Mouse (Mus musculus) kidney, adult 11 months (tissue): ENCODE data around the gene Adra2c.

ENCODE experiments used
- DNase-seq: peaks from one replicate; pipeline ENCODE4 v3.0.0; 2022

The Adra2c gene

DNA sequence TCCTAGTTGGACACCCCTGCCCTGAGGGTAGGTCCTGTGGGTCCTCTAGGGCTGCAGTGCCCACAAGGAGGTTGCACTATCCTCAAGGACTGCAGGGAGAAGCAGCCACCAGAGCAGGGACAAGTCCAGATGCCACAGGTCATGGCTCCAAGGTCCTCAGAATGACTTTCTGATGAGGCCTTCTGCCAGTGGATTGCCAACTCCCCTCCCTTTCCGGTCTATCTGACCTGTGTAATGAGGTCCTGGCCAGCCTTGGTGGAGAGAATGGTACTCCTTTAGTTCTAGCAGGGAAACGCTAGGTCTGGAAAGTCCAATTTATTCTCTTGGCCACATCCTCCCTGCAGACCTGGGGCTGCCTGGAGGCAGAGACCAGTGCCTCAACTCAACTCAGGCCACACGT lies at the start of gene Adra2c:
TSS of gene Adra2c (plus strand) at position 301 of the 400 bp plus-strand sequence.
- DNase-seq, result no peak

DNA sequence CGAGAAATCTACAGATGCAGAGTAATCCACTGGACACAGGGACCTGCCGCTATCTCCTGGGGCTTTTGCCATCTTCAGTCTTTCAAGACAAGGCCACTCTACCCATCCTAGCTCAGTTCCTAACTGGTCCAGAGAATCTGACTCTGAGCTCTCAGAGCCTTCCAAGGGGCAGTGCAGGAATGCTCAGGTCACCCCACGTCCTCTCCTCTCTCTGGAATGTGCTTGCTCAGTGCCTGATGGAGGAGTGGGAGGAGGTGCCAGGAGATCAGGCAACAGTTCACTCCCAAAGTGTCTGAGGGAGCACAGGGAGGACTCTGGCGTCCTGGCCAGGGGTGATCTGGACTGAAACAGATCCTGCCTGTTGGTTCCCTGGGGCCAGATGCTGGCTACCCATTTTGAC lies 45.0 kb upstream of the Adra2c start:
- no peak for DNase-seq

DNA sequence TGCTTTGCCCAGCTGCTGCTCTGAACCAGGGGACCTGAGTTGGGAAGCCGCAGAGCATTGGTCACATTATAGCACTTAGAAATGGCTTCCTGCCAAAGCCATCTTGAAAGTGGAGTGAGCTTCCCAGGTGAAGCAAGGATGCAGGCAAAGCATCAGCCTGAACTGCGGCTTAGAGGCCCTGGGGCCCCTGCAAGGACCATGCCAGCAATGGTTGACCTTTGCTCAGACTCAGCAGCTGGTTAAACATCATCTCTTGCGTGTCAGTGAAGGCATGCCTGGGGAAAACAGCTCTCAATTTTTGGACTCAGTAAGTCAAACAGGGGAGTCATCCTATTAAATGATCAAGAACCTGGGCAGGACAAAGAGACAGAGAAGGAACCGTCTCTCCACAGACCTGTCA lies 40.4 kb upstream of the Adra2c start:
- peak; percentile 30 for DNase-seq

DNA sequence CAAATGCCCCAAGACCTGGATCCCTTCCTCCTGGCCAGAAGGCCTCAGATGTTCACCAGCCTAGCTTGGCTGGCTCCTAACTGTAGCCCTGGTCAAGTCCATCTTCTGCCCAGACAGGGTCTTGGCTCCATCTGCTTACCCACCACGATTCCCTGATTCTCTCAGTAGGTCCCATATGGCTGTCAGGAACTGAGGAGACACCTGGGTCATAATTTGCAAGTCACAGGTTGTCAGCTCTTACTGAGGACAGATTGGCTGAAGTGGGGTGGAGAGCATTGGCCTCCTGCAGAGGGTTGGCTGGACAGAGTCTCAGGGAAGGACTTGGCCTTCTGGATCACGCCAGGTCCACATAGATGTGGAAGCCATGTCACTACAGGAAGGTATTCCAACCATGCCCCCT lies 39.5 kb upstream of the Adra2c start:
- no peak for DNase-seq

DNA sequence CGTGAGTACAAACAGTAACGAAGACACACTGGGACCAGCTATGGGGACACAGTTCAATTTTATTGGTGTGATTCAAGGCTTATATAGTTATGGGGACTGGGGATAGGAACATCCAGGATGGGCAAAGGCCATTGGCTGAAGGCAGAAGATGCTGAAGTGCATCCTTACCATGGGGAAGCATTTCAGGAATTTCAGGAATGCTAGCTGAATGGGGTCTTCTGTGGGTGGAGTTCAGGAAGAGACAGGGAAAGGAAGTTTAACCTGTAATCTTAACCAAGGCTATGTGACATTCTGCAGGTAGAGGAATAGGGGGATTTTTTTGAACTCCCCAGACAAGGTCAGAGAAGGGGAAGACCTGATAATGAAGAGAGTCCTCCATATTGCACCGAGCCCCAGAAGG lies 36.6 kb upstream of the Adra2c start:
- DNase-seq, result no peak

DNA sequence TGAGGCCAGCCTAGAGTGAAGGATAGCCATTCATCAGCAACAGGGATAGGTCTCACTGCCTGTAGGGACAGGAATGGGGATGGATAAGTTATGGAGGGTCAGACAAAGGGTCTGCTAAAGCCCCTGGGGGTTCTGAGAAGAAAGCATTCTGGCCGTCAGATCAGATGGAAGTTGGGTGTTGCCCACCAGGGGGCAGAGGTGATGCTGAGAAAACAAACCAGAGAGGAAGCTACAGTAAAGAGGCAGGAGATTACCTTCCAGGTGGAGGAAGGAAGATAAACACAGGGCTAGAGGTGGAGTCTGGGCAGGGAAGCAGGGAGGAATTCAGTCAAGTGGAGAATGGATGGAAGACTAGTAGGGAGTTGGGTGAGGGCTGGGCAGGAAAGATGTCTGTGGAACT lies 33.9 kb upstream of the Adra2c start:
- no peak for DNase-seq

DNA sequence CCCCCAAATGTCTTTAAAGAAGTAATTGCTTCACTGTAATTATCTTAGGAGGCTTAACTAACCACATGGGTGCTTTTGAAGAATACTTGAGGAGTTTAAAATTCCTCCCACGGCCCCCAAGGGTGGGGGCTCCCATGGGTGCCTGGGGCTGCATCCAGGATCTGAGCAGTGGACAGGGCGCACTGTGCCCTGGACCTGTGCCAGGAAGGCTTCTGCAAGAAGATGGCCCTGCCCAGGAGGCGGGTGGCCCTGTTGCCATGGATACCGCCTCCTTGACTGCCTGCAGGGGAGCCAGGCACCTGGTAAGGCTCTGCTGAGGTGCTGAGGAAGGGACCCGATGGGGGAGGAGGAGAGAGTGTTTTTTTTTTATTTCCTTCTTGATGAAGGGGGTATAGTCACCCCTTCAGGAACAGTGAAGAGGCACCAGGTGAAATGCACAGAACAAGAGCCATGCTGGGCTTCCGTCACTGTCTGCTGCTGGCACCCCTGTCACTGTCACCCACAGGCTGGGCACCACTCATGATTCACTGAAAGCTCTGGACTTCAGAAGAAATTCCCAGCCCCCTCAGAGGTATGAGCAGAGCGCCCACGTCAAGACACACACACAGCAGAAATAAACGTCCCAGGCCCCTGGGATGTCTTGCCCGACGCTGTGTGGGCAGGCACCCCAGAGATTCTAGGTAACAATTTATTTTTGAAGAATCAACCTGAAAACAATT lies 32.4 kb upstream of the Adra2c start:
- DNase-seq, result no peak

DNA sequence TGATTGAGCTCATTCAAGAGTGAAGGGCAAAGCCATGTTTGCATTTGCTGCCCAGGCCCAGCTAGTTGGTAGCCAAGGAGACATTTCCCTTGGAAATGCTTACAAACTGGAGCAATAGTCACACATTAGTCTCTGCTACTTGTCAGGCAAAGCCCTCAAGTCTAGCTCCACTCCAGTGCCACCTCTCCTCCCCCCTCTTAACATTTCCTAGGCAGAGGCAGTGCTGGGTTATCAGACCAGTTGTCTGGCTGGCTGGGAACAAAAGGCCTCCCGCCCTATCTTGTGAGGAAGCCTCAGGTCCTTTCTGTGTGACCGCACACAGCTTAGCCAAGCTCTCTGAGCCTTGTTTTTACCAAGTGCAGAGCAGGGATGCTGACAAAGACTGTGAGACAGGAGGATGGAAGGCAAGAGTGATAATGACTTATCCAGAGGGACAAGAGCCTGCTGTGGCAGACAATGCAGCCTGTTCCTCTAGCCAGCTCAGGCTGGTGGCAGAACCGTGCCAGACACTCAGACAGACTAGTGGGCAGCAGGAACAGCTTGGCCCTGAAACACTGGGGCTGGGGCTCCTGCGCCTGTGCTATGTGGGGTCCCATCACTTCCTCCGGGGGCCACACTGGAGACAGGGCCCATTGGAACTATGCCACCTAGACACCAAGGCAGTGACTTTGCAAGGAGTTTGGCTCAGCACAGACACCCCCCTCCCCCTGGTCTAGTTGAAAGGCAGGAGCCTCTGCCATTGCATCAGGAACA lies 23.0 kb upstream of the Adra2c start:
- DNase-seq, result no peak

DNA sequence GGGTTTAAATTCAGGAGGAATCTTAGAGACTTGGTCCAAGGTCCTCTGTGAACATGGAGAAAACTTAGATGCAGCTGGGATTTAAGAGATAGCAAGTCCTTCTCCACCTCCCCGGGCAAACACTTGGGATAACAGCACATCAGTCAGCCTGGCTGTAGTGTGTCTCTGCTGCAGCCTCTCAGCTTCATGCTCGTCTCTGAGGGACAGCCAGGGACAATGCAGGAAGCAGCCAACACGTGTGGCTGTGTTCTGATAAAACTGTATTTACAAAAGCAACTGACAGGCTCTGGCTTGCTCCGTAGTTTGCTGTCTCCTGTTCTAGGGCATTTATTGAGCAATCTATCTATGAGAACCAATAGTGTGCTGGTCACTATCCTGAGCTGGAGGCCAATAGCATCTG lies 14.4 kb upstream of the Adra2c start:
- no peak for DNase-seq

DNA sequence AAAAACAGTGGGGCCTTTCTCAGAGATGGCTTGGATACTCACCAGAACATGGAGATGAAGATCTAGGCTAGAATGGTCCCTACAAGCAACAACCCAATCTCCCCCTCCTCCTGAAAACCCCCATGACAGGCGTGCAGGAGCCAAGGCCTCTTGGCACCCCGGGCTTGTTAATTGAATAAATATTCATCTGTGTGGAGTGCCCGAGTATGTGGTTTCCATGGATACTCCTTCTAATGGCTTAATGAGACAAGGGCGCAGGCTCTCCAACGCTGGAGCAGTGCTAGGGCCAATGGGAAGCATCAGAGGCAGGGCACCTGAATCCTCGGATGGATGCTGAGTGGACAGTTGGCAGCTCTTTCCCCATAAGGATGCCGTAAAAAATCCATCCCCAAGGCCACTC lies 10.6 kb upstream of the Adra2c start:
- no peak for DNase-seq

DNA sequence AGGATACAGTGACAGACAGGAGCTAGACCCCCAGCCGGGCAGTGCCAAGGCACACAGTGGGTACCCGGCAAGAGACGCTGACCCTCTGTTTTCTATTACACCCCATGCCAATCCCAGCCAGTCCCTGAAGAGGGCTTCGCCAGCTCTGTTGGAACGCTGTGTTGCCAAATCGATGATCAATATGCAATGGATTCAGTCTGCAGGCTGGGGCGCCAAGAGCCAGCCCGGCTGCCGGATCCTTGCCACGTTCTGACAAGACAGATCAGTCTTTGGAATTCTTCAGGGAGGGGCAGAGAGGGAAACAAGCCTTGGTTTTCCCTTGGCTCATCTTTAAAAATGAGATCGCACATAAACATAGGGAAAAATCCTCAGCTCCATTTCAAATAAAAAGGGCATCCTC lies 2.8 kb upstream of the Adra2c start:
- no peak for DNase-seq

DNA sequence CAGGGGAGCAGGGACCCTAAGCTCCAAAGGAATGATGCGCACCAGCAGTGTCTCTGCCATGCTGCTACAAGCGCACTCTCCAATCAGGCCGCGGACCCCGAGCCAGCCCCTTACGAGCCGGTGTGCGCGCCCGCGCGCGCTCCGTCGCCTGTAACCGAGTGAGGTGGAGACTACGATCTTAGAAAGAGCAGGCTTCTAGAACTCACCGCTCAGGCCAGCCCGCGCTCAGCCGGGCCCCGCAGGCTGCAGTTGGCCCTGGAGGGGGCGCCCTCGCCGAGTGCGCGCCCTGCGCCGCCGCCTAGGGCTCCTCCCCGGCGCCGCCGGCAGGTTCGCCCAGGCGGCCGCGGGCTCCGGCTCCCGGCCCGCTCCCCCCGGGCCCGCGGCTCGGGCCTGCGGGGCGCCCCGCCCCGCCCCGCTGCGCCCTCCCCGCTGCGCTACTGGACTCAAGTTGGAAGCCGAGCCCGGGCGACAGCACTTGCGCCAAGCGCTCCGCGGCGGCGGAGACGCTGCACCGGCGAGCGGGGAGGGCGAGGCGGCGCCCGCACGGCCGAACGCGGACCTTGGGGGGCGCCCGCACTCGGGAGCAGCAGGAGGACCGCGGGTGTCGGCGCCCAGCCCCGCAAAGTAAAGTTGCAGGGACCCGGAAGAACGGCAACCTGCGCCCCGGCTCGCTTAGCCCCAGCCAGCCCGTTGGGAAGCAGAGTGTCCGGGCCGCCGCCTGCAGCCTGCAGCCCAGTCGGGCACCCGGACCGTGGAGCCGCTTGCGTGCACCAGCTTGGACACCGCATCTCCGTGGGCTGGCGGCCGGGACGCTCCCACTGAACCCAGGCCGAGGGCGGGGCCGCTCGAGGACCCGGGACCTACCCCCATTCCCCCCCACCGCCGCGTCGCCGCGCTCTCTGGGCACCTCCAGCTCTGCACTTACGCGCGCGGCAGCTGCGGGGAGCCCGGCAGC lies 899 bp downstream of the Adra2c start:
- peak; percentile 11 for DNase-seq

DNA sequence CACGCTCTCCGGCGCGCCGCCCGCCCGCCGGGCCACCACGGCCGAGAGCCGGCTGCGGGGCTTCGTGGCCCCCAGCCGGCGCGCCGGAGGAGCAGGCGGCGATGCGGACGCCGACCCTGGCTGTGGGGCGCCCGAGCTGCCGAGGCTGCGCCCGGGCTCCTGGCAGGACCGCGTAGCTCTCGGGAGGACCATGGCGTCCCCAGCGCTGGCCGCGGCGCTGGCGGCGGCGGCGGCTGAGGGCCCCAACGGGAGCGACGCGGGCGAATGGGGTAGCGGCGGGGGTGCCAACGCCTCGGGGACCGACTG lies 1.5 kb downstream of the Adra2c start:
- DNase-seq, result no peak

DNA sequence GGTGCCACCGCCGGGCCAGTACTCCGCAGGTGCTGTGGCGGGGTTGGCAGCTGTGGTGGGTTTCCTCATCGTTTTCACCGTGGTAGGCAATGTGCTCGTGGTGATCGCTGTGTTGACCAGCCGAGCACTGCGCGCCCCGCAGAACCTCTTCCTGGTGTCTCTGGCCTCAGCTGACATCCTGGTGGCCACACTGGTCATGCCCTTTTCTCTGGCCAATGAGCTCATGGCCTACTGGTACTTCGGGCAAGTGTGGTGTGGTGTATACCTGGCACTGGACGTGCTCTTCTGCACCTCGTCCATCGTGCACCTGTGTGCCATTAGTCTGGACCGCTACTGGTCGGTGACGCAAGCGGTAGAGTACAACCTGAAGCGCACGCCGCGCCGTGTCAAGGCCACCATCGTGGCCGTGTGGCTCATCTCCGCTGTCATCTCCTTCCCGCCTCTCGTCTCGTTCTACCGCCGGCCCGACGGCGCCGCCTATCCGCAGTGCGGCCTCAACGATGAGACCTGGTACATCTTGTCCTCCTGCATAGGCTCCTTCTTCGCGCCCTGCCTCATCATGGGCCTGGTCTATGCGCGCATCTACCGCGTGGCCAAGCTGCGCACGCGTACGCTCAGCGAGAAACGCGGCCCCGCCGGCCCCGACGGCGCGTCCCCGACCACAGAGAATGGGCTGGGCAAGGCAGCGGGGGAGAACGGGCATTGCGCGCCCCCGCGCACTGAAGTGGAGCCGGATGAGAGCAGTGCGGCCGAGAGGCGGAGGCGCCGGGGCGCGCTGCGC lies 2.1 kb downstream of the Adra2c start:
- no peak for DNase-seq

DNA sequence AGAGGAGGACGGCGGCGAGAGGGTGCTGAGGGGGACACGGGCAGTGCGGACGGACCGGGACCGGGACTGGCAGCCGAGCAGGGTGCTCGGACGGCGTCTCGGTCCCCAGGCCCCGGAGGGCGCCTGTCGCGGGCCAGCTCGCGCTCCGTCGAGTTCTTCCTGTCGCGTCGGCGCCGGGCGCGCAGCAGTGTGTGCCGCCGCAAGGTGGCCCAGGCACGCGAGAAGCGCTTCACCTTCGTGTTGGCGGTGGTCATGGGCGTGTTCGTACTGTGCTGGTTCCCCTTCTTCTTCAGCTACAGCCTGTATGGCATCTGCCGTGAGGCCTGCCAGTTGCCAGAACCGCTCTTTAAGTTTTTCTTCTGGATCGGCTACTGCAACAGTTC lies 2.7 kb downstream of the Adra2c start:
- no peak for DNase-seq

DNA sequence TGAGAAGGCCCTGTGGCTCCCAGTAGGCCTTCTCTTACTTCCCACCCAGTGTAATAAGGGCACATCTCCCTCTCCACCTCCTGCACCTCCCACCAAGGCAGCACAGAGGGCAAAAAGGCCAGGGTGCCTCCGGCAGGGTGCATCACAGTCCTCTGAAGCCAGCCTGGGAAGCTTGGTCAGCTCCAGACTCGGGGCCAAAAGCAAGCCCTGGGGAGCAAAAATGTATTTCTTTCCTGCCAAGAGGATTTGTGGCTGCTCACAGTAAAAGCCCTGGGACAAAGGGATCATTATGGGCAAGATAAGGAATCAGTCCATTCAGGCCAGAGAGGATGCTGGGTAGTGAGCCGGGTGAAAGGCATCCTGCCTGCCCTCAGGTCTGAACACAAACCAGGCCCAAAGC lies 7.2 kb downstream of the Adra2c start:
- DNase-seq, result no peak

DNA sequence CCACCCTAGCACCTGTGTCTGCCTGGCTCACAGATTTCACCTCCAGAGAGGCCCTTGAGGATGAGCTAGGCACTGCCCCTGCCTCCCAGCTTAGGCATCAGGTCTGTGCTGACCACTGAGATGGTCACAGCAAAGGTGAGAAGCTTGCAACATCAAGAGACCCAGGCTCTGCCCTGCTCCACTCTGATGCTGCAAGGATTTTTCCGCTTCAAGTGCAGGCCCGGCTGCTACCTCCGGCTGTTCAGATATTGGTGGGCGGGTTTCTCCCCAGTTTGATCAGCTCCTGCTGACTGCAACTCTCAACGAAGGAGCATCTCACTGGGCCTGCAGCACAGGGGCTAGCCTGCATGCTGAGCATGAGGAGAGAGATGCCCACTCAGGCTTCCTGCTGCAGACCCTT lies 8.1 kb downstream of the Adra2c start:
- no peak for DNase-seq

DNA sequence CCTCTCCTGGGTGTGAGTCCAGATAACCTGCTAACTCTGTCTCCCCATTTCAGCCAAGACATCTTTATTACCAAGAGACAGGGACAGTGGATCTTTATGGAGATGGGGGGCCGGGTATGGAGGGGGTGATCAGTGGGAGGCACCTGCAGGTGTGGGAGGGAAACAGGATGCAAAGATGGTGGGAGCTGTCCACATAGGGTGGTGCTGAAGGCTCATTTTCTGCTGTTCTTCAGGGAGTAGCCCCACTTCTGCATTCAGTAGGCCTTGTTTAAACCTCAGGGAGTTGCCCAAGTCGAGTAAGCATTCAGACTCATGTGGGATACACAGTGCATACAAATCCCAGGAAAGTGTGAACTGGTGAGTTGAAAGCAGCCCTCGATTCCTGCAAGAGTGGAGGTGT lies 21.5 kb downstream of the Adra2c start:
- DNase-seq, result no peak

DNA sequence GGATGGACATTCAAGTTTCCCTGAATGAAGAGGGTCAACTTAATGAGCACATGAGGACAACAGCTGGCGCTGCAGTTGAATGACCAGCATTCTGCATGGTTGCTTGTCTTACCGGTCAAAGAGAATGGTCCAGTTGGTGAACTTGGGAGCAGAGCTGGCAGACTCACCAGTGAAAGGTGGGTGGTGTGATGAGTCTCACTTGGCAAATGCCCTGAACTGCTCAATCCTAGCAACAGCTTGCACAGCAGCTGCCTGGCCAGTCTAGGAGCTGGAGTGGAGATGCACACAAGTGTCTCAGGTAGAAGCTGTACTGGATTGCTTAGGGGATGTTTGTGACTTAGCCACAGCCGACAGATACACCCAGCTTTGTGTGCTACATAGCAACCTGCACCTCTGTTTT lies 26.1 kb downstream of the Adra2c start:
- DNase-seq, result no peak

DNA sequence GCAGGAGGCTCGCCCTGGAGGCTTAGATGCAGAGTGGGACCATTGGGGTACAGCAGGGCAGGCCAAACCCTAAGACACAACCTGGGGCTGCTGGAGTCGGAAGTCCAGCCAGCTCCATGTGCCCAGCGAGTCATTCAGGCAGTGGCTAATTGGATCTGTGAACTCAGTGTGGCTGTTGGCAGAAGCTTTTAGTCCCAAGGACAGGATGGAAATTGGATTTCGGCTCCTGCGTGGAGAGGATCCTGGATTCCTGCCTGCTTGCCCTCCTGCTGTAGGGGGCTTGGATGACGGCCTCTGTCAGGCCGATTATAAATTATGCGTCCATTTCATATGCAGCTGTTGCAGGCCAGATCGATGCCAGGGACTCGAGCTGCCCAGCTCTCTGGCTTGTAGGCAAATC lies 27.2 kb downstream of the Adra2c start:
- DNase-seq, result no peak

DNA sequence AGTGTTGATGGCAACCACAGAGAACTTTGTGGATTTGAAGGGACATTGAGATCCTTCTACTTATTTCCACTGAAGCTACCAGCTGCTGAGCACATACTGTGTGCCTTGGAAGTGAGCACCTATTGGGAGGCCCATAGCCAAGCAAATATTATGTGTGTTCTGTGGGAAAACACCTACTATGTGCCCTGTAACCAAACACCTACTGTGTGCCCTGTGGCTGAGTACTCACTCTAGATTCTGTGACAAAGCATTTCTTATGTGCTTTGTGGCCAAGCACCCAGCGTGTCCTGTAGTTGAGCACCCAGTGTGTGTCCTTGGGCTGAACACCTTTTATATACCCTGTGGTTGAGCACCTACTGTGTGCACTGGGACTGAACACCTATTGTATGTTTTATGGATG lies 28.6 kb downstream of the Adra2c start:
- no peak for DNase-seq

DNA sequence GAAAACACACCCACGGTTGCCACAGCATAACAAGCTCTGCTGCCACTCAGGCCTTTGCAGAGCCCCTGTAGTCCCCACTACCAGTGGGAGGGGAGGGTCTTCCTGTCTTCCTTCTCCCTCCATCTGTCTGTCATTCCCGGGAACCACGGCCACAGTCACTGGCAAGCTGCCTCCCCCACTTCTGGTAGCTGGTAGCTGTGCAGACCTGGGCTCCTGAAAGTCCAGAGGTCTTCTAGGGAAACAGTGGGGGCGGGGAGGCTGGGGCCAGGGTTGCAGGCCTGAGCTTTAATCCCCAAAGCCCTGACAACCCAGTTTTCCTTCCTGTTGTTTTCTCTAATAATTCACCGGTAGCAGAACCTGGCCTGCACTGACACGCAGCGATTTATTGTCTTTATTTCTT lies 31.7 kb downstream of the Adra2c start:
- no peak for DNase-seq

DNA sequence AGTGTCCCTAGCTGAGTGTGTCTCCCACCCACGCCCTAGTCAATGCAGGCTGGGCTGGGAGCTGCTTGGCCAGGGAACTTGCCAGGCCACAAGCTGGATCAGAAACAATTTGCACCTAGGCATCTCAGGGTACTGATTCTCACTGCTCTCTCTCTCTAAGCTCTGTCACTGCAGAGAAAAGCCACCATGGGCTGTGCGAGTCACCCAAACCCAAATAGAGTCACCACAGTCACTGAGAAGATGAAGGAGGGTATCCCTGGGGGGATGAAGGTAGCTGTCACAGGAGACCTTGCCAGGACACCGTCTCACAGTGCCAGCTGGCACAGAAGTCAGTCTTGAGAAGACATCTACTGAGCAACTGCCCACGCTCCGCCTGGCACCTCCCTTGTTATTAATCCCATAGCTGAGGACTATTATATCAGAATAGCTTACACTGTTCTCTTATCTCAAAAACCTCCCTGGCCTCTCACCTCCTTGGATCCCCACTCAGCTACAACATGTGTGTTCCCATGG lies 33.7 kb downstream of the Adra2c start:
- DNase-seq, result no peak
